Mouse (Mus musculus) left cerebral cortex, adult 11 months (tissue): ENCODE measurements around the gene Msmo1.

ENCODE experiments used
- DNase-seq: peaks from one replicate; pipeline ENCODE4 v3.0.0; 2022; ENCODE audit warnings: low spot score

Gene Msmo1

DNA sequence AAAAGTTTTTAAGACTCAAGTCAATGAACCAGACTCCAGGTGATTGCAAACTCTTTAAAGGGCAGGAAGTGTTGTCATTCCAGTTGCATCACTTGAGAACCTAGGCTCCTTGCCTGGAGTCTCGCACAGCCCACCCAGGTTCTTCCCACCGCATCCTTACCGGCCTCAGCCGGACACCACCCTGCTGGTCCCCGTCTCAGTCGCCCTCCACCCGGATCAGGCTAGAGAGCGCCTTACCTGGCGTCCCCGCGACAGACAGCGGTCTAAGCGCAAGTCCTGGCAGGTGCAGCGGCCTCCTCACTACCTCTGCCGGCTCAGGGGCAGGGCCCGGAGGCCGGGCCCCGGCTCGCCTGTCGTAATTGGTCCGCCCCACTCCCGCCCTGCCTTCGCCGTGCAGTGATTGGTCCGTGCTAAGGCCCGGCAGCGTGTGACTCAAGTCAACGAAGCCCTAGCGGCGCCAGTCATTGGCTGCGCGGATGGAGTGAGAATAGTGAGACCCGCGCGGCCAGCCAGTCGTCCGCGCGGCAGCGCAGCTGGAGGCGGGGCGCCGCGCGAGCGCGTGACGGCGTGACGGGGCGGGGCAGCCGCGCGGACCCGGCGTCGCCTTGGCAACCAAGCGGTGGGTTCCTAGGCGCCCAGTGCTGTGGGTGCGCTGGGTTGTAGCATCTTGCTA is at the start of gene Msmo1:
Gene Msmo1, minus strand, starts transcription at position 522 of the 673 bp plus-strand sequence.
- DNase-seq, result peak; percentile 98

DNA sequence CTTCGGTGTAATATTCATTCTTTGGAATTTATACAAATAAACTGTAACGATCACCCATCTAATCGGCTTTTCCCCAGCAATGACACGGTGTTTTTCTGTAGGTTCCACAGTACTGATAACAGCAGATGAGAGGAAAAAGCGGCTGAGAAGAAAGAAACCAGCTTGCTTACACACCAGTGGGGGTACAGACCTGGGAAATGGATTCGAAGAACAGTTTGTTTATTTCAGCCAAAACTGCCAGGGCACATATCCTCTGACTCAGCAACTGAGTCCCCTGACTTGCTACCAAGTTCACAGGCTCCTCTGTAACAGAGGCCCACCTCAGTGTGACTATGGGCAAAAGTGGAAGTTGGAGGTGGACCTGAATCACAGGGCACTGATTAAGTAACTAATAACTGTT is 48.4 kb upstream of the Msmo1 start:
- DNase-seq, result no peak

DNA sequence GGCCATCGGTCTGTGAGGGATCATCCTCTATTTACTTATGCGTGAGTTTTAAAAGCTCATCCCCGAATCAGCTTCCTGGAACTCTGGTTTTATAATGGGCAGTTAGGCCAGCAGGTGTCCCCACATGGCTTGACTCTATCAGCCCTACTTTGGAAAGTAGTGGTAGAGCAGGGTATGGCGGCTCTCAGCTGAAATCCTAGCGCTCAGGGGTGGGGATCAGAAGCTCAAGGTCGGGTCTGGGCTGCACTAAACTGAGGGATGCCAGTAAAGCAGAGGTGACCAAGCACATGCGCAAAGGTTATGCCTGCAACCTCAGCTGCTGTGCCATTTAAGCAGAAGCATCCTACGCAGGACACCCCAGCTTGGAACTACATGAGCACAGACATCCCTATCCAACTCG is 44.3 kb upstream of the Msmo1 start:
- no peak for DNase-seq

DNA sequence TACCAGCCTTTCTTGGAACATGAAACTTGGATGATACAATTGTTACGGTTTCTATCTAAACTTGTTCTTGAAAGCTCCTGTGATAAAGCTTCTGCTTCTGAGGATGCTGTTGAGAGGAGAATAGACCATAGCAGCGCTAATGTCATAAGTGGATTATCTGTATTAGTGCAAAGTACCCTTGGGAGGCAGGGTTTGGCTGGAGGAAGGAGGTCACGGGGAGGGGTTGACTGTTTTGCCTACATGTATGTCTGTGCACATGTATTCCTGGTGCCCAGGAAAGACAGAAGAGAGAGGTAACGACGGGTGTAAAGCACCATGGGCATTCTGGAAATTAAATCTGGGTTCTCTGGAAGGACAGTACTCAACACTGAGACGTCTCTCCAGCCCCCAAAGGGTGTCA is 40.5 kb upstream of the Msmo1 start:
- no peak for DNase-seq

DNA sequence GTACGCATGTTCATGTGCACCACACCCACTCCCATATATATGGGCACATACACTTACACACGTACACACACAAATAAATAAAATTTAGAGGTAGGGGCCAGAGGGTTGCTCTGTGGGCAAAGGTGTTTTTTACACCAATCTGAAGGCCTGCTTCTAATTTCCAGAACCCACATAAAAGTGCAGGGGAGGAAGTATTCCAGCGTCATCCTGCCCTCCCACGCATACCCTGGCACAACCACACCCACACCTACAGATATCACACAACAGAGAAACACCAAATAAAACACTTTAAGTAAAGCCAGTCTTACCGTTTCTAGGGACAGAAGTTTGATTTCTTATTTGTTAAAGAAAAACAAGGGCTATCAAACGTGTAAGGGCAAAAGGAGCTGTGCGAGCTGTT is 37.2 kb upstream of the Msmo1 start:
- no peak for DNase-seq

DNA sequence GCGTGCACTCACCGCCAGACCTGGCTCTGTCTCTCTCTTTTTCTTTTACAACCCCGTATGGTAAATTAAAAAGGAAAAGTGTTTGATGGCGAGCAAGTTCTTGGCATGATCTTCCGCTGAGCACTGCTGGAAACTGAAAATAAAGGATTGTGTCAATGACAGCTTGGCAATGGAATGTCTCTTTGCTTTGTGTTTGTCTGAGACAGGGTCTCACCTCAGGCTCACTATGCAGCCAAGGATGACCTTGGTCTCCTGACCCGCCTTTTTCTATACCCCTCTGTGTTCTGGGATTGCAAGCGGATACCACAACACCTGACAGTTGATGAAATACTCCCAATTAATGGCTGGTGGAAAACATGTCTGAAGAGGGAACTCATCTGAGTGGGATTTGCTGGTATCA is 36.0 kb upstream of the Msmo1 start:
- no peak for DNase-seq

DNA sequence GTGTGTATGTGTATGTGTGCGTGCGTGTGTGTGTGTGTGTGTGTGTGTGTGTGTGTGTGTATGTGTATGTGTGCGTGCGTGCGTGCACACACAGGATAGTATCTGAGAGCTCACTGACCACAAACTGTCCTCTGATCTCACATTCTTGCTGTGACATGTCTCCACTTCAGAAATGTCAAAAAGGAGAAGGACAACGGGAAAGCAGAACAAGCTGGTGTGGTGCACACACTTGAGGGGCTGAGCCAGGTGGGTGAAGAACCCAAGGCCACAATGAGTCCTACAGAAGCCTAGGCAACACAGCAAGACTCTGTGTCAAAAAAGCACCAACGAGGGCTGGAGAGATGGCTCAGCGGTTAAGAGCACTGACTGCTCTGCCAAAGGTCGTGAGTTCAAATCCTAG is 35.1 kb upstream of the Msmo1 start:
- DNase-seq, result no peak

DNA sequence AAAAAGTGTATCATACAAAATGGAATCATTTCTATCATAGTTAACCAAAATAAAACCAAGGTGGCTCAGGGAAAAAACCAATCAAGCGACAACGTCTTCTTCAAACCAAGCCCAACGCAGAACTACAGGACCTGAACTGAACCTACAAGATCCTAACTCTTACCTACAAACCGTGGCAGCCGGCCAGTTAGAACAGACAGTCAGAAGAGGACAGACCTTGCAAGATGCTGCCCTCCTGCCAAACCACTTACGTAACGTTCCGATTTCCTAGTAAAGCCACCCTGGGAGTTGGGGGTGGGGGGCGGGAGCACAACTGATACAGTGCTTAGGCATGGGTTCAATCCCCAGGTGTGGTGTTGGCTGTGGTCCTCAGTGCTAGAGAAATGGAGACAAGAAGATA is 33.5 kb upstream of the Msmo1 start:
- DNase-seq, result no peak

DNA sequence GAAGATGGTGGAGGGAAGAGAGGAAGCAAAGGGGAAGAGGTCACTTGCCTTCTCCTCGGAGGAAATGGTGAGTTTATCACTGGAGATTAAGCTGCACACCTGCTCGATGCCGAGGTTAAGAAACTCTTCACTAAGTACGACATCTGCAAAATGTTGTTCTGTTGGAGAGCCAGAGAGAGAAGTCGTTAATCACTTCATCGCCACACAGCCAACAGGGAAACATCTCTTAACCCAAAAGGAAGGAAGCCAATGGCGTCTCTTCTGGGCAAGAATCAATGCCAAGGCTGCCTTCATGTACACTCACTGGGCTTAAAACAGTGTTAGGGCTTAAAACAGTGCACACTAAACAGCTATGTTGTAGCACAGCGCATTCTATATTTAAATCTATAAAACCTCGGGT is 30.5 kb upstream of the Msmo1 start:
- no peak for DNase-seq

DNA sequence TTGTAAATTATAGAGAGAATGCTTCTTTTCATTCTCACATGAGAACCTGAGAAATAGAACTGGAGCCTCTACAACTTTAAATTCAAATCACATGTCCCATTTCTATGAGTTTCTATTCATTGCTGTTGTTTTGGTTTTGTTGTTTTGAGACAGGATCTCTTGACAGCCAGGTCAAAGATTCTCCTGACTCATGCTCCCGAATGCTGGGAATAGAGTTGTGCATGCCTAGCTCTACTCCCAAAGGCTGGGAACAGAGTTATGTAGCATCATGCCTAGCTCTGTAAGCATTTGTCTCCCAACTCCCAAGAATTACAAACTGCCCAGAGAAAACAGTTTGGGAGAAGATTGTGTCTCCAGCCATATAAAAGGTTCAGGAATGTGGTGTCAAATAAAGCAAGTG is 29.2 kb upstream of the Msmo1 start:
- no peak for DNase-seq

DNA sequence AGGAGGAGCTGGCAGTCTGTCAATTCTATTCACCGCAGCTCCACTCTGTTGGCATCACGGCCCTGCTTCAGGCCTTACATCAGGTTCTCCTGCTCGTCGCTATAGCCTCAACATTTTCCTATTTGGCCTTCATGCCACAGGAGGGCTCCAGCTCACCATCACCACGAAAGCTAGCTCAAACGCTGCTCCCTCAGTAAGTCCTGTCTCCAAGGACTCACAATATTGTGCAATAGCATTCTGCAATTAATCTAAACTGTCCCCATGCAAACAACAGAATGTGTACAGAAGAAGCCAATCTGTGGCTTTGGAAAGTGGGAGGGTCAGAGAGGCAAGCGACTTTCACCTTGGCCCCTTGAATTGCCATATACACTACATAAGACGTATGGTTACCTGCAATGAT is 27.8 kb upstream of the Msmo1 start:
- no peak for DNase-seq

DNA sequence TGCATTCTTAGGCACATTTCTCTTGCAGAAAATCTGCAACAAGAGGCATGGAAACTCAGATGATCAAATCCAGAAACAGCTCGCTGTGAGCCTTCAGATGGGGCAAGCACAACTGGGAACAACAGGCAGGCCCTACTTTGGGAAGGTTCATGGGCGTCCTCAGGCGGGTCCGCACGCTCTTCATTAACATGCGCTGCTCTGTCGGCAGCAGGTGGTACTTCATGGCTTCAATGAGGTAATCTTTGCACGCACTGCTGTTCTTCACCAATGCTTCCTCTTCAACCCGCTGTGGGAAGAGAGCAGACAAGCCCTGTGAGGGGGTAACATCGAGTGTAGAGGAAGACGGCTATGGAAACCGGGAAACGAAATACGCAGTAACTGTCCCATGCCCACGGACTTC is 24.4 kb upstream of the Msmo1 start:
- DNase-seq, result no peak

DNA sequence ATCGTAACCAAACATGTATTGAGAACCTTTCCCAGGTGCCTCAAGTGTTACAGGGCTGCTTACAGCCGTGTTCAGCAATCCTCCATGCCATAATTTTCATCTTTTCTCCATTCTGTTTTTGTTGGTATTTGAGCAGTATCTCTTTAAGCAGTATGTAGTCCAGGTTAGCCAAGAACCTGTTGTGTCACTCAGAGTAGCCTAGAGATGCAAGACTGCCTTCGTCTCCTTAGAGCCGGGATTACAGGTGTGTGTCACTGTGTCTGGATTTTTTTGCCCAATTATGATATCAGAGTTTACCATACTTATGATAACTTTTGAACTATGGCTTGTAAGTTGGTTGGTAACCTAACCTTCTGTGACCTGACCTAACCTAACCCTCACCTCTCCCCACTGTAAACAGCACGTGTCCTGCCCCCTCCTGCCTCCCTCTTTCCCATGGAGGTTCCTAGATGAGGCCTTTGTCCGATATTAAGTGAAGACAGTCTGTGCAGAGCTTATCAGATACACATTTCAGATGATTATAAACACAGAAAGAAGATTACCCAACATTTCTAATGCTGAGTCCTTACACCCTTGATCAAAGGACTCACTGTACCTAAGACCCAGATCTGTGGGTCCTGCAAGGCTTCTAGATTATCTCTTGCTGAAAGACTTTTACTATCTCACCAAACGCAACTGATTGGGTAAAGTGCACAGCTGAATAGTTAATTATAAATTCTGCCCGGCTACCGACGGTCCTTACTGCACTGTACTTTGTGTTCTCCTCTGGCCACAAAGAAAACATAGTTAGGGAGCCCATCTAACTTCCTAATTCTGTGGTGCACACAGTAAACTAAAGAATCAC is 12.8 kb upstream of the Msmo1 start:
- no peak for DNase-seq

DNA sequence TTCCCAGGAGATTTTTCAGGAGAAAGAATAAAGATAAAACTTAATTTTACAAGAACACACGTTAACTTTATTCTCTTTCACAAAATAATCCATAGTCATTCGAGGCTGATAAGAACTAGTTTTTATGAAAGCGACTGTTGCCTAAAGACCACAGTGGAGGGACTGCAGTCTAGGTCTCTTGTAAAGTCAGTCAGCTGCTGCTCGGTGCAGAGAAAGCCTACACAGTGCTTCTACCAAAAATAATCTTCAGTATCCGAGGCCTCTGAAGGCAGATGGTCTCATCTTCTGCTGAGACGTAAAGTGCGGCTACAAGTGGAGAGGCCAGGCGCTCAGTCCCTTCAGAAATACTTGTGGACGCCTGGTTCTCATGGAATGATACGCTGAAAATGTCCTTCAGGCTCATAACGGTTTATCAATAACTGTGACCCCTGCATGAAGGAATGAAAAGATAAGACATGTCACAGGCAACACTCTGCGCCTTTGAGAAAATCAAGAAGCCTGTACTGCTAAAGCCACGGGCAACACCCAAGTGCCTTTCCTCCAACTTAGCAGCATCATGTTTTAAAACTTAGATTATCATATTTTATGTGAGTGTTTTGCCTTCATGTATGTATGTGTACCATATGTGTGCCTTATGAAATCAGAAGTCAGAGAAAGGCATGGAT is 7.1 kb upstream of the Msmo1 start:
- DNase-seq, result no peak

DNA sequence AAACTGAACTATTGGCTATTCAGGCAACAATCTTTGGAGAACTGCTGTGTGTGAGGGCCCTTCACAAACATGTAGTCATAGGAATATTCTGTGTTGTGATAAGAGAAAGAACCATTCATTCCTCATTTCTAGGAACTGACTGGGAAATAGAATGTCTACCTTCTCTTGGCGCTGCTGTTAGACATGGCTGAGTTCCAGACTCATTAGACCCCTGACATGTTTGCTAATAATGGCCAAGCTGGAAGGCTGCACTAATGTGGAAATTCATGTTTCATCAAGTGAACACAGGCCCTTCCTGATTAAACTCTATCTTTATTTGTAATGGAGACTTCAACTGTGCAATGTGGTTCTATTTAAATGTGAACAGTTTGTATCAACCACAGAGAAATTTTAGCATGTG is 5.3 kb upstream of the Msmo1 start:
- DNase-seq, result no peak

DNA sequence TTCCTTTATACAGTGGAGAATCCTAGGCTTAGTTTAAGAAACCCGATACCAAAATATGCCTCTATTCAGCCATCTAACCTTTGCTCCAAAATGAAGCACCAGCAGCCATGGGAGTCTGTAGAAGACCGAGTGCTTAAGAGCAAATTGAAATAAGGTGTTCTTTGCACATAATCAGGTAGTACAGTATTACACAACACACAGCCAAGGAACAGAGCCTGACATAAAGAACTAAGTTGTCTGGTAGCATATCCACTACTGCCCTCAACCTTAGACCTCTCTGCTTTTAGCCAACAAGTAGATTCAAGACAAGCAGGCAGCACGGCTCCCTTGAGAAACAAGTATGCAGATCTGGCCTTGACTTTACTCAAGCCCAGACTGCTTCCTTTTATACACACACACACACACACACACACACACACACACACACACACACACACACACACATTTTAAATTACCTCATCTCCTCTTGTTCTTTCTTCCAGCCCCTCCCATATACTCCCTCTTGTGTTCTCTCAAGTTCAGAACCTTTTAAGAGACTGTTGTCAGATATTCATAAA is 3.3 kb upstream of the Msmo1 start:
- DNase-seq, result no peak

DNA sequence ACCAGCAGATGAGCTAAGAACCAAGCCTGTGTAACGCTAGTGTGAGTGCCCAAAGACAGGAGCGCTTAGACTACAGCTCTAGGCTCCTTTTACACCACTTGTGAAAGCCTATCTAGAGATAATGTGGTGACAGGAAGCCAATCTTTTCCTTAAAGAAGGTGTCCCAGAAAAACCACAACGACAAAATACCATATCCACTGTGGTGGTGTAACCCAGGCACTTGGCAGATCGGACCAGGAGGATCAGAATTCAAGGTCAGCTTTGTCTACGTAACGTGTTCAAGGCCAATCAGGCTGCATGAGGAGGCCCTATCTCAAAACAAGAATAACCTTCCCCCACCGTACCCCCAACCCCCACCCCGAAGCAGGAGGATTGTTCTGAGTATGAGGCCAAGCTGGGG is 1.6 kb upstream of the Msmo1 start:
- DNase-seq, result no peak

DNA sequence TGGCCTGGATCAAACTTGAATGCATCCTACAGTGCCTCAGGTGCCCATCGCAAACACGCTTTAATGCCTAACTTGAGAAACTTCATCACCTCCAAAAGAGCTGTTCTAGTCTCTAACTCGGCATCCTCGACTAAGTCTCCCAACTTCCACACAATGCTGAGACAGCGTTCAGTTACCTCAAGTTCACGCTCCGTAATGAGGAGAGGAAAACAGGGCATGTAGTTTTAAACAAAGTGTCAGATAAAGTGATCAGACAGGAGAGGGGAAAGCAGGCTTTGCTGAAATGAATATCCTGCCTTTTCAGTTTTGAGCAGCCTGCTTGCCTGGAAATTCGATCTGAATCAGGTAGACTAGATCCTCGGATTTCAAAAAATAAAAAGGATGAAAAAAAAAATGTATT is 996 bp downstream of the Msmo1 start:
- DNase-seq, result no peak

DNA sequence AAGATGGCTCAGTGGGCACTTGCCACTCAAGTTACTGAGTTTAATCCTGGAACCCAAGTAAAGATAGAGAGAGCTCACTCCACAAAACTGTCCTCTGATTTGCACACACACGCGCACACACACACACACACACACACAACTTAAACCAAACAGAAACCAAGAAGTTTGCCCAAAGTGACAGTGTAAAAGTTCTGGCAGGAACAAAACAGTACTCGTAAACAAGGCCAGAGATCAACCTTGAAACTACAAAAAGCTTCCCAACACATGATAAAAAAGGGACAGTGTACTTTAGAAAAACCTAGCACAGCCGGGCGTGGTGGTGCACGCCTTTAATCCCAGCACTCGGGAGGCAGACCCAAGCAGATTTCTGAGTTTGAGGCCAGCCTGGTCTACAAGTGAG is 5.4 kb downstream of the Msmo1 start:
- no peak for DNase-seq

DNA sequence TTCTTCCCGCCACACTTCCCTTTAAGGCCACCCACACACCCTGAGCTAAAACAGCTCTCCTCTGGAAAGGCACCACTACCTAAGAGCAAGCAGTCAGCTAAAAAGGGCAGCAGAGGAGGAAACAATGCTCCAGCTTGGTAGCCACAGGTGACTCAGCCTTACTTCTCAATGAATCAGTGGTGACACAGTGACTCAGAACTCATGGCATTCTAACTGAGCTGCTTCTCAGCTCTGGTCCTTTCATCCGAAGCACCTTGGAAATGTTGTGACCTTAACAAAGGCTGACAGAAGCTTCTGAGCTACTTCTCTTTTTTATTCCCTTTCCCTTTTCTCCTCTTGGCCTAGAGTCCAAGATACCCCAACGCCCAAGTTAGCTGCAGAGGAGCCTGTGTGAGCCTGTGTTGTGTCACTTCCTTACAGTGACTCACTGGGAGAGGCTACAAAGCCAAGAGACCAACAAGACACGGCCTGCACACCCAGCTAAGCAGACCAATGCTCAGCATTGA is 7.3 kb downstream of the Msmo1 start:
- DNase-seq, result no peak

DNA sequence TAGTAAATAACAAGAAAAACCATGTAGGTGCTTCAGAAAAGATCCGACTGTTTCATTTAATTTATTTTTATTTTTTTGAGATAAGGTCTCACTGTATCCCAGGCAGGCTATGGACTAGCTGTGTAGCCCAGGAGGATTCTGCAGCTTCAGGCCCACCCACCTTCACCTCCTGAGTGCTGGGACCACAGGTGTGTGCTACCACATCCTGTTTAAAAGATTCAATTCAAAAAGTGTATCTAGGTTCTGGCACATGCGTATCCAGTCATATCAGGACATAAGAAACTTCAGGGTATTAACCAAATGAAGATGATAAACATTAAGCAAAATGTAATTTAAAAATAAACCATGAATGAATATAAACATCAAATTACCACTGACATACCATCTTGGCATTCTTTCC is 10.4 kb downstream of the Msmo1 start:
- DNase-seq, result no peak

DNA sequence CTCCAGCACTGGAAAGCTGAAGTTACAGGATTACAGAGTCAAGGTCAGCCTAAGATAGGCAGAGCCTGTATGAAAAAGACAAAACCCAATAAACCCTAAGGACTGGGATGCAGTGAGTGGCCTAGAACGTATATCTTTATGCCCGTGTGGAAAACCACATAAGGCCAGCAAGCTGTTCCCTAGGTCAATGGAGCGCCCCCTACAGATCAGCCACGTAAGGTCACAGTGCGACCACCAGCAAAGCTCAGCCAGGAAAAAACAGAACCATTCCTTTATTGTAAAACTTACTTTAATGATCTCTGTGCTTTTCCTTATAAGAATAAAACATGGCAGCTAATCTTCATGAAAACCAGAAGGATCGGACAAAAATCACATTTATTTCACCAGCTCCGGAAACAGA is 15.7 kb downstream of the Msmo1 start:
- DNase-seq, result no peak

DNA sequence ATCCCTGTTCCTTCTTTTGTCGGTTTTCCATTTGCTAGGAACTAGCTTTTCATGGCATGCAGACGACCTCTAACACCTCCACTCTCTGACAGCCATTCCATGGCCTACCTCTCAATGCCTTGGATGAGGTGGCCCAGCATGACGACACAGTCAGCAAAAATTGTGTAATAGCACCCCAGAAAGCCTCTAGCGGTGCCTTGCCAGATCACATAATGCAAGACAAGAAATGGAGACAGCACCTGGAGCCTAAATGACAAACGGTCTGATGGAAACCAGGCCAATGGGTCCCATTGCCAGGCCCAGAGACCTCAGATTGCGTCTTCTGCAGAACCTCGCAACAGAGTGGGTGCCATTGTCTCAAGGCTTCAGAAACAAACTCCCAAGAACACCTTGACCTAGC is 21.1 kb downstream of the Msmo1 start:
- no peak for DNase-seq
